Mouse (Mus musculus) lung, postnatal 14 days (tissue): Measurements from ENCODE around the gene Pgap2.
A peak's percentile ranks its signal among the peaks of the same experiment; 100 is the strongest.

Source experiments
- DNase-seq: peaks from one replicate; pipeline ENCODE4 v3.0.0; 2021

Pgap2 gene

DNA sequence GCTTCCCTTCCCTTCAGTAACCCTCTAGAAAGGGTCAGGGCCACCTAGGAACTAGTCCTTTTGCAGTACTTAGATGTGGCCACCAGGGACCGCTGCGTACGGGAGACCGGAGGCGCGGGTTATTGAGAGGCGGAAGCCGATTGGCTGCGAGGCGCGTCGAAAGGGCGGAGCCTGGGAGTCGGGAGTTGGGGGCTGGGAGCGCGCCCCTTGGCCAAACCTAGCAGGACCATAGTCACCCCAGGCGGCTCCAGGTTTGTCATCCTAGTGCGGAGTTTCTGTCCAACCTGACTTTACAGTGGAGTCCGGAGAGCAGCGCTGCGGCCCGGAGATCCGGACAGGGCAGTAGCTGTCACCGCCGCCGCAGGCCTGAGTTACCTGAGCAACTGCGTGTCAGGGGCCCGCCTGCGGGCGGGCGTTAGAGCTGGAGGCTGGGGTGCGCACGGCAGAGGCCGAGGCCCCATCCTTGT is 57.1 kb downstream of the Pgap2 start:
- DNase-seq, result peak; percentile 98

DNA sequence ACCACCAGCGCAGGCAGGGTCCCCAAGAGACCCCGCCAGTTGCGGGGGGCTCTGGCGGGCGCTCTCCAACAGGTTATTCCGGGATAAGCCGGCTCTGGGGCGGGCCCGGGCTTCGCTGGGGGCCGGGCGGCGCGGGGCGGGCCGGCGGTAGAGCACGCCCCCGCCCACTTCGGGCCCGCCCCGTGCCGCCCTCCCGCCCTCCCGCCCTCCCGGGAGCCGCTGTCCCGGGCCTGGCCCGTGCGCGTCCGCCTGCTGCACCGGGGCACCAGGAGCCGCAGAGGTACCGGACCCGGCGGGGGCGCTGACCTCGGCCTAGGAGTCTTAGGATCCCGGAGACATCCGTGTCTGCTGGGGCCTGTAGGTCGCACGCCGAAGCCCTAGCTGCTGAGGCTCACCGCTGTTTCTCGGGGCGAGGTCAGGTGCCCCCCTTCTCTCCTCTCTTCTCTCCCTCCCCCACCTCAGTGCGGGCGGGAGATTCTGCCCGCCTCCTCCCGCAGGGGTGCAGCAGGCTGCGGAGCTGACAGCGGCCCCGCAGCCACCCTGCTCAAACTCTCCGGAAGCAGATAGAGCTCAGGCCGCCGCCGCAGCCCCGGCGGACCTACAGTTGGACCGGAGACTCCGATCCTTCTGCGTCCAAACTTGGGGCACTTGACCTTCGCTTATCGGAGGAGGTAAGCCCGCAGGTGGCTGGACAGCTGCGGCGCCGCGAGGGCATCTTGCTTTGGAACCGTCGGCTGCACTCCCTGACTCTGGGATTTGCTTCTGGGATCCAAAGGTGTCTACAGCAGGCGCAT is 57.8 kb downstream of the Pgap2 start, which contains the start of gene Stim1:
Stim1 (plus strand) TSS at position 206 of the 794 bp plus-strand sequence.
- peak; percentile 71 for DNase-seq

DNA sequence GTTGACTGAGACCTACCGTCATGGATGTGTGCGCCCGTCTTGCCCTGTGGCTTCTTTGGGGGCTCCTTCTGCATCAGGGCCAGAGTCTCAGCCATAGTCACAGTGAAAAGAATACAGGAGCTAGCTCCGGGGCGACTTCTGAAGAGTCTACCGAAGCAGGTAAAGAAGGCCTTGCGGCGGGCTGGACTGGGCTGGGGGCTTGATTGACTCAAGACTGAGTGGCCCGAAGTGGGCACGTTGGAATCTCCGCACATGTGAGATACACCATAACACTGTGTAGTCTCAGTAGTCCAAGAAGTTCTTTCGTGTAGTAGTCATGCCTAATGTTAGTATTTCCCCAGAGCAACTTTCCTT is 58.4 kb downstream of the Pgap2 start:
- no peak for DNase-seq

DNA sequence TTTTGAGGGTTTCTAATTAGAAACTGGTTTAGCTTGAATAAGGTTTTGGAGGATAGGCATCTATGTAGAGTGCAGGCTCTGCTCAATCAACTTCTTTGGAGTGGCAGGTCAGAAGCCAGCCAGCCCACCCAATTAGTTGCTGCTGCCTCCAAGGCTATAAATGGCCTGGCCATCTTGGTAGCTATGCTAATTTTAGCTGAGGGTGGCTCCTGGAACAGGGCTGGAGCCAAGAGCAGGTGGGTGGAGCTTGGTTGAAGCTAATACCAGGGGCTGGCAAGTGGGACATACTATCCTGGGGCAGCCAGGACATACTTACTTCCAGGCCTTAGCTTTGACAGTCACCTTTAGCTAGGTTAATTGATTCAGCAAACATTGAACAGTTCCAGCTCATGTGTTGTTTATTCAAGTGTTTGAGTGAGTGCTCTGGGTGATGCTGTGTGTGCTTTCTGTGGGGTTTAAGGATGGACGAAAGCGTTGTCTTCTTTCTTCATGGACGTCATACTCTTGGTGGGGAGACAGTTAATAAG is 62.5 kb downstream of the Pgap2 start:
- no peak for DNase-seq

DNA sequence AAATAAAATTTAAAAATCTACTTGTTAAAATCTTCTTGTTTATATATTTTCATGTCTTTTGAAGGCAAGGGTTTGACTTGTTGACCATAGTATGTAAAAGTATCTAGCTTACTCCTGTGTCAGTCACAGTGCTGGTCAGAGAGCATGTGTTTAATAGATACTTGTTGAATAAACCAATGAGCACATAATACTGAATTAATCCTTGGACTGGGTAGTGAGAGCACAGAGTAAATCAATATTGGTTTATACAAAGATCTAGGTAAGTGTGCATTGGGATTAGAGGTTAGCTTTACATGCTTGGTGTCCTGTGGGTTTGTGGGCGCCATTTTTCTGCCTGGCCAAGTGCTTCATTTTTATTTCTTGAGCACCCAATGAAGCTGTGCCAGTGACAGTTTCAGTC is 71.4 kb downstream of the Pgap2 start:
- DNase-seq, result no peak

DNA sequence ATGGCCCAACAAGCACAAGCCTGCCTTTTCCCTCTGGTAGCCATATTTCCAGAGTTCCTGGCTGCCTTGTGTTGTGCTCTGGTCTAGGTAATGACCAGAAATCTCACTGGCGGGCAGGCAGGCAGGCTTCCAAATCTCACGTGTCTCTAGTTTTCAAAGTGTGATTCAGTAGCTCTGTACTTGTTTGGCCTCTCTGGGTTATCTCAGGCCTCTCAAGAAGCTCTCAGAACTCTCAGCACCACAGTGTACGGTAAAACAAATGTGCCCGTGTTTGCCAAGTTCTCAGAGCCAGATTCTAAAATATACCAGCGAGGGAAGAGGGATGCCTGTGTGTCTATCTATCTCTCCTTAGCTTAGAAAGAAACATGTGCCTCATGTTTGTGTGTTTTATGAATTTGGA is 72.3 kb downstream of the Pgap2 start:
- DNase-seq, result peak; percentile 33
